ENCODE assay signal across 8 mouse cellular contexts in the genomic region with DNA sequence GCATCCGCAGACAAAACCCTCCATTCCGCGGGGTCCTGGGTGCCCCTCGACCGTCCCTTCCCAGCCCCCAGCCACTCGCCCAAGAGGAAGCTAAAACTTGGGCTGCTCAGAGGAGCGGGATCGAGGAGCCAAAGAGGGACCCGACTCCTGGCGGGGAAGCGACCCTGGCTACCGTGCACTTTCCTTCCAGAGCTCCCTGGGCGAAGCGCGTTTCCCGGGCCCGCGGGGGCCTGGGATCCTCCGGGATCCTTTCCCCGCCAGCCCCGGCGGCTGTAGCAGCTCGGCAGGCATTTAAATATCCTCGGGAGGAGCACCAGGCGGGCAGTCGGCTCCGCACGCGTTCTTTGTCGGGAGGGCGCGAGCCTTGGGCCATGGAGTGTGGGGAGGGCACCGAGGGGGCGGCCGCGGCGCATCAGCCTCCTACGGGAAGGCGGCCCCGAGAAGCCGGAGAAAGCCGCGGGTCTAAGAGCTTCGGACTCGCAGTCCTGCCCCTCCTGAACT. TPM values are rescaled to one million over a fixed set of nuclear protein-coding genes. Genes with fewer than 3 reads are reported as not detected.
A peak's percentile ranks its signal among the peaks of the same experiment; 100 is the strongest.
DNase-seq lines count a peak whose midpoint lies in the region; ATAC-seq and TF ChIP-seq lines count a peak whose summit lies in the region.

No protein-coding gene starts in this region.

- H3K9me3 ChIP-seq in kidney, embryonic 14.5 days (ENCODE audit: control insufficient read depth, low read length), result no peaks in the 10 kb centered on the region
- no peaks in the 10 kb centered on the region for H3K9me3 ChIP-seq in embryonic facial prominence, embryonic 13.5 days
- no peaks in the 10 kb centered on the region for H3K9me3 ChIP-seq in hindbrain, embryonic 12.5 days (replicated peaks)
- no peaks in the 10 kb centered on the region for H3K9me3 ChIP-seq in liver, embryonic 14.5 days (ENCODE audit: control insufficient read depth, low read length)
- H3K9me3 ChIP-seq in stomach, embryonic 14.5 days (ENCODE audit: control insufficient read depth, low read depth, low read length), result no peaks in the 10 kb centered on the region

- peak overlapping the region; percentile 95 for H3K27ac ChIP-seq in kidney, embryonic 14.5 days (ENCODE audit: low read depth, low read length)
- peak overlapping the region; percentile 97 for H3K27ac ChIP-seq in embryonic facial prominence, embryonic 13.5 days
- peak overlapping the region; percentile 89 for H3K27ac ChIP-seq in hindbrain, embryonic 12.5 days
- no peak overlapping the region for H3K27ac ChIP-seq in liver, embryonic 14.5 days
- H3K27ac ChIP-seq in stomach, embryonic 14.5 days (ENCODE audit: low read length), result peak overlapping the region; percentile 97

- peaks cover 14% of the 10 kb centered on the region for H3K36me3 ChIP-seq in kidney, embryonic 14.5 days (ENCODE audit: control insufficient read depth, insufficient read depth, low read length)
- peaks cover 5% of the 10 kb centered on the region; the same call in 1 of the 2 replicates for H3K36me3 ChIP-seq in embryonic facial prominence, embryonic 13.5 days
- no peaks in the 10 kb centered on the region for H3K36me3 ChIP-seq in hindbrain, embryonic 12.5 days
- no peaks in the 10 kb centered on the region for H3K36me3 ChIP-seq in liver, embryonic 14.5 days (replicated peaks; ENCODE audit: control insufficient read depth, insufficient read depth, low read depth)
- peaks cover 4% of the 10 kb centered on the region for H3K36me3 ChIP-seq in stomach, embryonic 14.5 days (ENCODE audit: control insufficient read depth, insufficient read depth, low read length)

- no peak for ATAC-seq in kidney, embryonic 14.5 days (ENCODE audit: low FRiP score, low TSS enrichment)
- ATAC-seq in embryonic facial prominence, embryonic 13.5 days (ENCODE audit: insufficient number of reproducible peaks, insufficient read depth, low FRiP score, low TSS enrichment, low read depth), result no peak
- ATAC-seq in hindbrain, embryonic 12.5 days (ENCODE audit: low FRiP score), result peak; percentile 35
- ATAC-seq in liver, embryonic 14.5 days (ENCODE audit: insufficient read depth), result peak; percentile 31; the same call in 1 of the 2 replicates
- no peak for ATAC-seq in stomach, embryonic 14.5 days (ENCODE audit: insufficient number of reproducible peaks, insufficient read depth, low FRiP score, low read depth)

- H3K27me3 ChIP-seq in kidney, embryonic 14.5 days (ENCODE audit: control insufficient read depth, insufficient read depth, low read length), result no peaks in the 10 kb centered on the region
- no peaks in the 10 kb centered on the region for H3K27me3 ChIP-seq in embryonic facial prominence, embryonic 13.5 days
- peaks cover 10% of the 10 kb centered on the region; the same call in 1 of the 2 replicates for H3K27me3 ChIP-seq in hindbrain, embryonic 12.5 days
- peaks cover 54% of the 10 kb centered on the region for H3K27me3 ChIP-seq in liver, embryonic 14.5 days (ENCODE audit: control insufficient read depth, insufficient read depth, low read length)
- no peaks in the 10 kb centered on the region for H3K27me3 ChIP-seq in stomach, embryonic 14.5 days (ENCODE audit: control insufficient read depth, insufficient read depth, low read length)

- H3K9ac ChIP-seq in kidney, embryonic 14.5 days (ENCODE audit: low read depth, low read length), result peak overlapping the region; percentile 99
- H3K9ac ChIP-seq in embryonic facial prominence, embryonic 13.5 days, result peak overlapping the region; percentile 99
- peak overlapping the region; percentile 89 for H3K9ac ChIP-seq in hindbrain, embryonic 12.5 days
- H3K9ac ChIP-seq in liver, embryonic 14.5 days (replicated peaks), result peak overlapping the region; percentile 40
- peak overlapping the region; percentile 87 for H3K9ac ChIP-seq in stomach, embryonic 14.5 days (replicated peaks; ENCODE audit: low read depth, low read length)

- no peak for TF ChIP-seq CTCF in liver, embryonic 14.5 days (IDR thresholded peaks at IDR 0.05; ENCODE audit: low read depth)

- H3K4me2 ChIP-seq in kidney, embryonic 14.5 days (replicated peaks; ENCODE audit: low read depth, low read length), result peak overlapping the region; percentile 88
- peak overlapping the region; percentile 81 for H3K4me2 ChIP-seq in embryonic facial prominence, embryonic 13.5 days
- H3K4me2 ChIP-seq in hindbrain, embryonic 12.5 days (replicated peaks), result peak overlapping the region; percentile 96
- peak overlapping the region; percentile 71 for H3K4me2 ChIP-seq in liver, embryonic 14.5 days (ENCODE audit: low read depth)
- peak overlapping the region; percentile 92 for H3K4me2 ChIP-seq in stomach, embryonic 14.5 days (replicated peaks; ENCODE audit: low read depth, low read length)

- peaks cover 15% of the 10 kb centered on the region; the same call in 1 of the 2 replicates for H3K4me1 ChIP-seq in kidney, embryonic 14.5 days (ENCODE audit: control insufficient read depth, insufficient read depth, low read length)
- H3K4me1 ChIP-seq in embryonic facial prominence, embryonic 13.5 days, result peaks cover 11% of the 10 kb centered on the region; the same call in 1 of the 2 replicates
- peaks cover 22% of the 10 kb centered on the region for H3K4me1 ChIP-seq in hindbrain, embryonic 12.5 days
- H3K4me1 ChIP-seq in liver, embryonic 14.5 days (replicated peaks; ENCODE audit: control insufficient read depth in 2 of 2, insufficient read depth in 2 of 2, low read length in 1 of 2), result no peaks in the 10 kb centered on the region
- 0 out of 2 replicates have a peak, but pooled peaks cover 9% of the 10 kb centered on the region for H3K4me1 ChIP-seq in stomach, embryonic 14.5 days (ENCODE audit: control insufficient read depth, insufficient read depth, low read length)

- DNase-seq in kidney, adult 8-10 months, result no peak
- peak; percentile 24 for DNase-seq in MN1 (ENCODE audit: low spot score)
- no peak for DNase-seq in liver, embryonic 14.5 days (ENCODE audit: low read depth in 3 of 3, low spot score in 3 of 3)
- DNase-seq in thymus, postnatal 25 days, result no peak

- no peak for TF ChIP-seq EP300 in liver, embryonic 14.5 days (IDR thresholded peaks at IDR 0.05; ENCODE audit: low read depth)

- WGBS in kidney, embryonic 14.5 days, result under 1% methylated on average over 45 of the region's 45 CpGs
- WGBS in embryonic facial prominence, embryonic 13.5 days, result under 1% methylated on average over 45 of the region's 45 CpGs
- under 1% methylated on average over 45 of the region's 45 CpGs for WGBS in hindbrain, embryonic 12.5 days
- under 1% methylated on average over 44 of the region's 45 CpGs for WGBS in liver, embryonic 14.5 days (ENCODE audit: insufficient replicate concordance)
- under 1% methylated on average over 45 of the region's 45 CpGs for WGBS in stomach, embryonic 14.5 days

- peak overlapping the region; percentile 98 for H3K4me3 ChIP-seq in kidney, embryonic 14.5 days (ENCODE audit: low read length)
- H3K4me3 ChIP-seq in embryonic facial prominence, embryonic 13.5 days, result peak overlapping the region; percentile 91
- H3K4me3 ChIP-seq in hindbrain, embryonic 12.5 days, result peak overlapping the region; percentile 82
- peak overlapping the region; percentile 41 to 61 for H3K4me3 ChIP-seq in liver, embryonic 14.5 days (ENCODE audit: insufficient read depth in 1 of 2, low read depth in 2 of 2, low read length in 2 of 2)
- peak overlapping the region; percentile 88 for H3K4me3 ChIP-seq in stomach, embryonic 14.5 days (ENCODE audit: low read depth, low read length)

RNA-seq across cellular contexts. Expression of gene Hmga2, which starts 1.2 kb away (rescaled TPM):
- polyA plus RNA-seq in kidney, embryonic 14.5 days (2014; fragmentation: Nextera tagmentation; extraction: Ambion mirVana), result 54.3 and 80.2 TPM in 2 replicates
- 59.2 and 64.9 TPM in 2 replicates for polyA plus RNA-seq in embryonic facial prominence, embryonic 13.5 days (2015; fragmentation: Nextera tagmentation; extraction: Ambion mirVana)
- 26.5 and 33.6 TPM in 2 replicates for polyA plus RNA-seq in hindbrain, embryonic 12.5 days (2016; fragmentation: Nextera tagmentation; extraction: Ambion mirVana)
- 4.3 and 5.4 TPM in 2 replicates for polyA plus RNA-seq in liver, embryonic 14.5 days (2012; rRNA removed)
- 2.4 and 3.4 TPM in 2 replicates for polyA plus RNA-seq in liver, embryonic 14.5 days (2014; fragmentation: Nextera tagmentation; extraction: Ambion mirVana)
- polyA plus RNA-seq in stomach, embryonic 14.5 days (2014; fragmentation: Nextera tagmentation; extraction: Ambion mirVana), result 54.3 and 57.8 TPM in 2 replicates

Comparison
In these comparisons a context has a peak if more than half of its experiments do, and no peak if none do; other contexts are left out.
1. ATAC-seq: peak in hindbrain, embryonic 12.5 days (single experiment) and liver, embryonic 14.5 days (single experiment); none in kidney, embryonic 14.5 days (single experiment), embryonic facial prominence, embryonic 13.5 days (single experiment) and stomach, embryonic 14.5 days (single experiment).
2. H3K9ac ChIP-seq: peak in every context shown above with its lines; median percentile 99 in kidney, embryonic 14.5 days; 99 in embryonic facial prominence, embryonic 13.5 days; 89 in hindbrain, embryonic 12.5 days; 87 in stomach, embryonic 14.5 days; 40 in liver, embryonic 14.5 days.
3. Peak in every context shown above with its lines, with median percentiles within 50 percentile points of each other: H3K4me2 ChIP-seq and H3K4me3 ChIP-seq.